Mouse (Mus musculus) CH12.LX (cell line): Measurements from ENCODE around the gene Slc12a5.

Experiments used
- CTCF ChIP-seq, 2 experiments: IDR thresholded peaks in 1 of 2; conservative IDR thresholded peaks in 1 of 2; 2 replicates each; pipeline ENCODE4 v1.5.1; 2011 to 2012; ENCODE audit warnings: low read depth in 2 of 2, low read length in 2 of 2, improper control_type of control experiment in 1 of 2, inconsistent platforms in 1 of 2, mild to moderate bottlenecking in 1 of 2, moderate library complexity in 1 of 2
- ETS1 ChIP-seq: conservative IDR thresholded peaks from 2 replicates; pipeline ENCODE4 v1.6.1; 2012; ENCODE audit warnings: low read depth, mild to moderate bottlenecking, inconsistent platforms, low read length, improper control_type of control experiment, moderate library complexity
- HCFC1 ChIP-seq: IDR thresholded peaks from 2 replicates; pipeline ENCODE4 v1.6.1; 2012; ENCODE audit warnings: low read depth, mild to moderate bottlenecking, inconsistent platforms, low read length, improper control_type of control experiment
- JUND ChIP-seq: conservative IDR thresholded peaks from 2 replicates; pipeline ENCODE4 v1.6.1; 2011; ENCODE audit warnings: low read depth, low read length, improper control_type of control experiment
- NELFE ChIP-seq: IDR thresholded peaks from 2 replicates; pipeline ENCODE4 v1.6.1; 2011; ENCODE audit warnings: low read depth, low read length, improper control_type of control experiment
- POLR2A ChIP-seq: IDR thresholded peaks from 2 replicates; pipeline ENCODE4 v1.6.1; 2011; ENCODE audit warnings: low read depth, mild to moderate bottlenecking, improper control_type of control experiment, low read length
- TCF12 ChIP-seq: IDR thresholded peaks from 2 replicates; pipeline ENCODE4 v1.6.1; 2014; ENCODE audit warnings: low read depth, mild to moderate bottlenecking, inconsistent platforms, low read length, improper control_type of control experiment
- ZNF384 ChIP-seq: IDR thresholded peaks from 2 replicates; pipeline ENCODE4 v1.6.1; 2012; ENCODE audit warnings: low read depth, low read length, improper control_type of control experiment, inconsistent platforms

DNA sequence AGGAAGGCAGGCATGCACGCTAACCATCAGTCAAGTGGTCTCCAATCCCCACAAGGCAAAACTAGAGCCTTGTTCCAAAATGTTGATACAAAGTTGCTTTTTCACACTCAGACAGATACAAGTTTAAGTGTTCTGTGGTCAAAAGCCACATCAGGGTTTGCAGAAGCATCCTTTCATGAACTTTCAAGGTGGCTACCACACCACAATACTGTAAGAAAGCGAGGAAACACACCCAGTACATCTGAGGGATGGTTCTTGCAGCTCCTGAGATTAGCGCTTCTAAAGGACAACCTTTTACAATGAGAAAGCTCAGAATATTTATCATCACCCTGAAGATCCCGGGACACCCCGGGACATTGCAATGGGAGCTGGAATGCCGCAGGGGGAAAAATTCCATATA, 72.7 kb downstream of the Slc12a5 start:
- no peak for TF ChIP-seq POLR2A
- no peak for TF ChIP-seq TCF12
- TF ChIP-seq ZNF384: no peak
- no peak for TF ChIP-seq ETS1
- TF ChIP-seq CTCF (conservative IDR thresholded peaks at IDR 0.05 in 1 of 2, IDR thresholded peaks at IDR 0.05 in 1 of 2; ENCODE audit: low read depth in 2 of 2, low read length in 2 of 2): no peak
- TF ChIP-seq NELFE: no peak
- no peak for TF ChIP-seq JUND
- TF ChIP-seq HCFC1: no peak
